Mouse (Mus musculus): Measurements from ENCODE around the gene Copg2. TPM values are rescaled to one million over a fixed set of nuclear protein-coding genes. Genes with fewer than 3 reads are reported as not detected.
A peak's percentile ranks its signal among the peaks of the same experiment; 100 is the strongest.

The Copg2 gene
- polyA plus RNA-seq, 2 experiments = 29.8 to 33.8 TPM

- no peak for TF ChIP-seq POLR2A (IDR thresholded peaks at IDR 0.05; ENCODE audit: borderline replicate concordance, extremely low read depth, insufficient read depth, insufficient read length)
- Histone ChIP-seq H3K9me3 (ENCODE audit: control insufficient read depth, low read length) (no peaks in the 10 kb centered on the region), H3K27me3 (ENCODE audit: control insufficient read depth, insufficient read depth, low read length) (no peaks in the 10 kb centered on the region), H3K4me2 (replicated peaks; ENCODE audit: low read depth, low read length, severe bottlenecking) (no peak overlapping the region), H3K9ac (ENCODE audit: low read depth, low read length, severe bottlenecking) (no peak overlapping the region), H3K27ac (replicated peaks; ENCODE audit: low read depth, low read length) (no peak overlapping the region), H3K36me3 (ENCODE audit: control insufficient read depth, insufficient read depth, low read length) (peaks cover 40% of the 10 kb centered on the region), H3K4me3 (replicated peaks; ENCODE audit: low read length) (no peak overlapping the region), H3K4me1 (ENCODE audit: control insufficient read depth, insufficient read depth, low read length) (no peaks in the 10 kb centered on the region)
- no peak for DNase-seq (ENCODE audit: low spot score)
- WGBS = 80% methylated on average over 2 of the region's 2 CpGs
- 0 out of 2 replicates have a peak, but pooled peaks have one; percentile 18 for ATAC-seq (ENCODE audit: low FRiP score, low read depth)
Measured at GRCm38 (mm10) chr6:30751209-30751608, 145.4 kb downstream of the Copg2 start.

- Histone ChIP-seq H3K4me3 (replicated peaks; ENCODE audit: low read length) (no peak overlapping the region), H3K9me3 (ENCODE audit: control insufficient read depth, low read length) (no peaks in the 10 kb centered on the region), H3K36me3 (ENCODE audit: control insufficient read depth, insufficient read depth, low read length) (peaks cover 47% of the 10 kb centered on the region), H3K9ac (ENCODE audit: low read depth, low read length, severe bottlenecking) (no peak overlapping the region), H3K4me1 (ENCODE audit: control insufficient read depth, insufficient read depth, low read length) (no peaks in the 10 kb centered on the region), H3K27me3 (ENCODE audit: control insufficient read depth, insufficient read depth, low read length) (no peaks in the 10 kb centered on the region), H3K4me2 (replicated peaks; ENCODE audit: low read depth, low read length, severe bottlenecking) (no peak overlapping the region), H3K27ac (replicated peaks; ENCODE audit: low read depth, low read length) (no peak overlapping the region)
- WGBS = 81% methylated on average over 6 of the region's 6 CpGs
- DNase-seq (ENCODE audit: low spot score) (no peak), ATAC-seq (ENCODE audit: low FRiP score, low read depth) (peak; percentile 28; the same call in 1 of the 2 replicates)
- no peak for TF ChIP-seq POLR2A (IDR thresholded peaks at IDR 0.05; ENCODE audit: borderline replicate concordance, extremely low read depth, insufficient read depth, insufficient read length)
Measured at GRCm38 (mm10) chr6:30750482-30750881, 146.1 kb downstream of the Copg2 start.

- Histone ChIP-seq H3K4me1 (ENCODE audit: control insufficient read depth, insufficient read depth, low read length) (no peaks in the 10 kb centered on the region), H3K4me2 (replicated peaks; ENCODE audit: low read depth, low read length, severe bottlenecking) (no peak overlapping the region), H3K9me3 (ENCODE audit: control insufficient read depth, low read length) (no peaks in the 10 kb centered on the region), H3K27me3 (ENCODE audit: control insufficient read depth, insufficient read depth, low read length) (no peaks in the 10 kb centered on the region), H3K9ac (ENCODE audit: low read depth, low read length, severe bottlenecking) (no peak overlapping the region), H3K4me3 (replicated peaks; ENCODE audit: low read length) (no peak overlapping the region), H3K36me3 (ENCODE audit: control insufficient read depth, insufficient read depth, low read length) (peaks cover 53% of the 10 kb centered on the region), H3K27ac (replicated peaks; ENCODE audit: low read depth, low read length) (no peak overlapping the region)
- no peak for TF ChIP-seq POLR2A (IDR thresholded peaks at IDR 0.05; ENCODE audit: borderline replicate concordance, extremely low read depth, insufficient read depth, insufficient read length)
- ATAC-seq (ENCODE audit: low FRiP score, low read depth) (peak; percentile 14; the same call in 1 of the 2 replicates), DNase-seq (ENCODE audit: low spot score) (no peak)
- 46% methylated on average over 1 of the region's 1 CpGs for WGBS
Measured at GRCm38 (mm10) chr6:30749892-30750291, 146.7 kb downstream of the Copg2 start.

- H3K36me3 ChIP-seq (ENCODE audit: control insufficient read depth, insufficient read depth, low read length) = peaks cover 59% of the 10 kb centered on the region
- ATAC-seq (ENCODE audit: low FRiP score, low read depth) (peak; percentile 17), DNase-seq (ENCODE audit: low spot score) (no peak)
- no peak overlapping the region for H3K9ac ChIP-seq (ENCODE audit: low read depth, low read length, severe bottlenecking)
- no peaks in the 10 kb centered on the region for H3K9me3 ChIP-seq (ENCODE audit: control insufficient read depth, low read length)
- no peaks in the 10 kb centered on the region for H3K4me1 ChIP-seq (ENCODE audit: control insufficient read depth, insufficient read depth, low read length)
- H3K4me3 ChIP-seq (replicated peaks; ENCODE audit: low read length) = no peak overlapping the region
- 24% methylated on average over 2 of the region's 2 CpGs for WGBS
- no peak overlapping the region for H3K4me2 ChIP-seq (replicated peaks; ENCODE audit: low read depth, low read length, severe bottlenecking)
- H3K27ac ChIP-seq (replicated peaks; ENCODE audit: low read depth, low read length) = no peak overlapping the region; the same call in 1 of the 2 replicates
- no peaks in the 10 kb centered on the region for H3K27me3 ChIP-seq (ENCODE audit: control insufficient read depth, insufficient read depth, low read length)
- TF ChIP-seq POLR2A (IDR thresholded peaks at IDR 0.05; ENCODE audit: borderline replicate concordance, extremely low read depth, insufficient read depth, insufficient read length) = no peak
Measured at GRCm38 (mm10) chr6:30749042-30749689, 147.4 kb downstream of the Copg2 start.

GRCm38 (mm10) chr6:30748358-30748910, 148.2 kb downstream of the Copg2 start:
- ATAC-seq (ENCODE audit: low FRiP score, low read depth) (no peak), DNase-seq (ENCODE audit: low spot score) (no peak)
- H3K9me3 ChIP-seq (ENCODE audit: control insufficient read depth, low read length) = no peaks in the 10 kb centered on the region
- 72% methylated on average over 6 of the region's 6 CpGs for WGBS
- peaks cover 66% of the 10 kb centered on the region for H3K36me3 ChIP-seq (ENCODE audit: control insufficient read depth, insufficient read depth, low read length)
- no peak overlapping the region for H3K4me2 ChIP-seq (replicated peaks; ENCODE audit: low read depth, low read length, severe bottlenecking)
- no peak overlapping the region for H3K27ac ChIP-seq (replicated peaks; ENCODE audit: low read depth, low read length)
- no peaks in the 10 kb centered on the region for H3K27me3 ChIP-seq (ENCODE audit: control insufficient read depth, insufficient read depth, low read length)
- H3K4me1 ChIP-seq (ENCODE audit: control insufficient read depth, insufficient read depth, low read length) = no peaks in the 10 kb centered on the region
- H3K4me3 ChIP-seq (replicated peaks; ENCODE audit: low read length) = no peak overlapping the region
- H3K9ac ChIP-seq (ENCODE audit: low read depth, low read length, severe bottlenecking) = no peak overlapping the region
- TF ChIP-seq POLR2A (IDR thresholded peaks at IDR 0.05; ENCODE audit: borderline replicate concordance, extremely low read depth, insufficient read depth, insufficient read length) = no peak

Measured in limb, embryonic 14.5 days (tissue).